Mouse (Mus musculus): ENCODE data around the gene Gm9758.
"Not testable (repeated sequence)": the region's sequence is repeated elsewhere in the genome, so short reads cannot be mapped to it uniquely, and the experiment has no call there.

Gm9758 gene

DNA sequence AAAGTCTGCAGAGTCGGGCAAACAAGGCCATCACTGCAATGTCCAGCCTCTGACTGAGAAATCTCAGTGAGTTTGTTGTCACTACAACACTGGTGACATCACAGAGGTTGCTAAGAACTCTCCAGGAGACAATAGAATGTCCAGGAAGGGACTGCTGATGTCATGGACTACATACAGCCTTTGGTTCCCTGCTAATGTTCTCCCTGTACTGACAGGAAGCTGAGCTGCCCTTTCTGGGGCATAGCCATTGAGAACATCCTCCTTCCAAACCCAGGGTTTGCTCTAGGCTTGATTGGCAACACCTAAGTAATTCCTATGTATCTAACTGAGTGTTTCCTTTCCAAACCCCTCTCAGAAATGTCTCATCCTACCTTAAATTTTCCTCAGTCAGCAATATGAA lies at the start of gene Gm9758:
TSS of gene Gm9758 (minus strand) at position 101 of the 400 bp plus-strand sequence.
- CTCF ChIA-PET, POLR2A ChIA-PET: not testable (repeated sequence)

DNA sequence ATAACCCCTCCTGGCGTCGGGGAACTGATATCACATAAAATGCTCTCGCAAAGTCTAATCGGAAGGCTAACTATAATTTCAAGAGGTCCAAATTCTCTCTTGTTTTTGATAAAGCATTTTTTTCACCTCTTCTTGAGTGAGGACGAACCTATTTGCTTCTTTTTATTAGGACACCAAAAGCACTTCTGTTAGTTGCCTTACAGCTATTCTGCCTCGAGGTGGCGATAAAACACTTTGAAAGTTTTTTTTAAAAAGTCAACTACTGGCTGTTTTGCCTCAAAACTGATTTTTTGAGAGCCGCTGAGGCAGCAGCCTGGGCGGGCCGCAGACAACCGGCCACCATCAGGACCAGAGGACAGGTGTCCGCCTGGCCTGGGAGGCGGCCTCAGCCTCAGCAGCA lies 49.1 kb upstream of the Gm9758 start:
- POLR2A ChIA-PET, CTCF ChIA-PET: not testable (repeated sequence)

DNA sequence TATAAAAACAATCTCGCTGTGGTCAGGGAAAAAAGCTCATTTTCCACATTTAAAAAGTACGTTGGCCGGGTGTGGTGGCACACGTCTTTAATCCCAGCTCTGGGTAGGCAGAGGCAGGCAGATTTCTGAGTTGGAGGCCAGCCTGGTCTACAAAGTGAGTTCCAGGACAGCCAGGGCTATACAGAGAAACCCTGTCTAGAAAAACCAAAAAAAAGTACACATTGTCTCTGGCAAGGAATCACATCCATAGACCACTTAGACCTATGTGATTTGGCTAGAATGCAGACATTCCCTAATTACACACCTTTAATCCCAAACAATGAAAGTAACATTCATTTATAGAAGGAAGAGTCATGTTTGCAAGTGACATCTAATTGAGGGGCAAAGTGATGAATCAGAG lies 46.8 kb upstream of the Gm9758 start:
- POLR2A ChIA-PET, CTCF ChIA-PET: not testable (repeated sequence)

DNA sequence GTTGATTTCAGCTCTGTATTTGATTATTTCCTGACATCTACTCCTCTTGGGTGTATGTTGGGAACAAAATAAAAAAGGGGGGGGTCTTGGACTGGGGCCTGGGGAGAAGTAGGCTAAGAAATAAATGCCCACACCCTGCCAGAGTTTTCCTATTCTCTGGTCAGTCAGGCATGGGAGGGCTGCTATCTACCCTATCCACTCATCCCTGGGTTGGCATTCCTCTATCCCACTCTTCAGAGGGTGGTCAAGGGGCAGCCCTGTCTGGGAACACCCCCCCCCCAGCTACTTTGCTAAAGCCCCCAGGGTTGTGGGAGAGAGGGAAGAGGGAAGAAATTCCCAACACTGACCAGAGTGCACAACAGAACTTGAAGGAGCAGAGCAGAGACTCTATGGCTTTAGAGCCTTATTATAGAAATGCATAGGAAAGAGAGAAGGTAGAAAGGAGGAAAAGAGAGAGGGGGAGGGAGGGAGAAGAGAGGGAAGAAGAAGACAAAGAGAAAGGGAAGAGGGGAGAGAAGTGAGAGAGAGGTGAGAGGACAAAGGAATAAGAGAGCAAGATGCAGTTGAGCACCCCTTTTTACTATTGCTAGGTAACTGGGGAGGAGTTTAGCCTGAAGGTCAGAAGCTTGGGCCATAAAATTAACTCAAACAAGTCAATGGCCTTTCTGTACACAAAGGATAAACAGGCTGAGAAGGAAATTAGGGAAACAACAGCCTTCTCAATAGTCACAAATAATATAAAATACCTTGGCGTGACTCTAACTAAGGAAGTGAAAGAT lies 41.4 kb upstream of the Gm9758 start:
- POLR2A ChIA-PET, CTCF ChIA-PET: not testable (repeated sequence)

DNA sequence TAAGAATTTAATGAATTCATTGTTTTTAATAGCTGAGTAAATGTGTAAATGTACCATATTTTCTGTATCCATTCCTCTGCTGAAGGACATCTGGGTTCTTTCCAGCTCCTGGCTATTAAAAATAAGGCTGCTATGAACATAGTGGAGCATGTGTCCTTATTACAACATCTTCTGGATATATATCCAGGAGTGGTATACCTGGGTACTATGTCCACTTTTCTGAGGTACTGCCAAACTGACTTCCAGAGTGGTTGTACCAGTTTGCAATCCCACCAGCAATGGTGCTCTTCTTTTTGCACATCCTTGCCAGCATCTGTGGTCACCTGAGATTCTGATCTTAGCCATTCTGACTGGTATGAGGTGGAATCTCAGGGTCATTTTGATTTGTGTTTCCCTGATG lies 38.9 kb upstream of the Gm9758 start:
- POLR2A ChIA-PET, CTCF ChIA-PET: not testable (repeated sequence)

DNA sequence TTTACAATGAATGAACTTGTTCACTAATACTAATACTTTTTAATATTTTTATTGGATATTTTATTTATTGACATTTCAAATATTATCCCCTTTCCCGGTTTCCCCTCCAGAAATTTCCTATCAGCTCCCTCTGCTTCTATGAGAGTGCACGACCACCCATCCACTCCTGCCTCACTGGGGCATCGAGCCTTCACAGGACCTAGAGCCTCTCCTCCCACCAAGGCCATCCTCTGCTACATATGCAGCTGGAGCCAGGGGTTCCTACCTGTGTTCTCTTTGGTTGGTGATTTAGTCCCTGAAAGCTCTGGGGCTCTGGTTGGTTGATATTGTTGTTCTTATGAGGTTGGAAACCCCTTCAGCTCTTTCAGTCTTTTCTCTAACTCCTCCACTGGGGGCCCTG lies 38.0 kb upstream of the Gm9758 start:
- POLR2A ChIA-PET, CTCF ChIA-PET: not testable (repeated sequence)

DNA sequence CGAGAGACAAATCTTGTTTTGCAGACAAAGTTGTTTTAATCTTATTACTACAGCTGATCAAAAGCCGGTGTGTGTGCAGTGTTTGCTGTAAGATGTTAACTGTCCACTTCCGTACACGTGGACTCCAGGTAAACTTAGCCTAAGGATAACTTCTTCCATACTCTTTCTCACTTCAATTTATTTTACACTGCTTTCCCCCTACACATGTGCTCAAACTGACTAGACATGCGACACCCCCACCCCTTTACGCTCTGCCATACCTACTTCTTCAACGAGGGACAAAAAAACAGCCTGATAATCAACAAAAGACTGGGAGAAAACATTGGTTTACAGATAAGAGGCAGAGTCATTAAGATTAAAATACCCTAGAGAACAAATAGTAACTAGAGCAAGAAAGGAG lies 37.1 kb upstream of the Gm9758 start:
- POLR2A ChIA-PET: not testable (repeated sequence)
- CTCF ChIA-PET: interaction anchor here in 1 of 4 experiments (0.7 kb wide), 1 partner anchor 556 kb away, joined by 3 read pairs; no protein-coding TSS in a partner anchor

DNA sequence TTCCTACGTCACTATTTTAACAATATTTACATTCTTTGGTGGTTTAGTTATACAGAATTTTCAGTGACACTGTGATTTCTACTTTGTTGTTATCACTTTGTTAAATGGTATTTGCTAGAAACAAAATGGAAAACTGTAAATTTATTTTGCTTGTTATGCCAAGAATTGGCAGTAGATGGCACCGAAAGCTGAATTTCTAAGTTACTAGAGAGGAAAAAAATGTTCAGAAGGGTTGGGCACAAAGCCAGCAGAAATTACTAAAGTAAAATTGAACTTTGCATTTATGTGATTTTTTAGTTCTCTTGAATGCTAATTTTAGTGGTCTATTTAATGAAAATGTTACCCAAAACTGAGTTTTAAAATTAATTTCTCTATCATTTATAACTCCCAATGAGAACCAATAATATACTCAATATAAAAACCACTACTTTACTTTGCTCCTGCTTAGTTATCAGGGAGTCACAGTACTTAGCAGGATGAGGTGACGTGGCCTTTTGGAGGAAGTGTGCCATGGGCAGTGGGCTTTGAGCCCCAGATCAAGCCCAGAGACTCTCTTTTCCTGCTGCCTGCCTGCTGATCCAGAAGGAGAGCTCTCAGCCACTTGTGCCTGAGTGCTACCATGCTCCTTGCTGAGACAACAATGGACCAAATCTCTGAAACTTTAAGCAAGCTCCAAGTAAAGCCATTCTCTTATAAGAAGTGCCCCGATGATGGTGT lies 32.9 kb upstream of the Gm9758 start:
- POLR2A ChIA-PET: not testable (repeated sequence)

DNA sequence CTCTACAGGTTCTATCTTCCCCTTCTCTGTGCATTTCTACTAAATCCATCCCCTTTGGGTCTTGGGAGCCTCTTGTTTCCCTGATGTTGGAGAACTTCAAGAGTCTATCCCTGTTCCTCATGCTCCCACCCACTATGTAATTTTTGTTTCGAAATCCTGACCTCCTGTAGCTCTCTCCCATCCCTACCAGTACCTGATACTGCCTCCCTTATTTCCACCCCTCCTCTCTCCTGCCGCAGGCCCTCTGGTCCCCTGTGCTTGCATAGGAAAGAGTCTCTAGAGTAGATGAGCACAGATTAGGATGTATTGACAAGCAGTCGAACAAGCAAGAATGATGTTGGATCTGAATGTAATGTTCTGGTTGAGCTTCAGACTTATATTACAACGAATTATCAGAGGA lies 30.8 kb upstream of the Gm9758 start:
- POLR2A ChIA-PET: not testable (repeated sequence)

More for the DNA sequence above, 32.9 kb upstream of the Gm9758 start:
- CTCF ChIA-PET: not testable (repeated sequence)

DNA sequence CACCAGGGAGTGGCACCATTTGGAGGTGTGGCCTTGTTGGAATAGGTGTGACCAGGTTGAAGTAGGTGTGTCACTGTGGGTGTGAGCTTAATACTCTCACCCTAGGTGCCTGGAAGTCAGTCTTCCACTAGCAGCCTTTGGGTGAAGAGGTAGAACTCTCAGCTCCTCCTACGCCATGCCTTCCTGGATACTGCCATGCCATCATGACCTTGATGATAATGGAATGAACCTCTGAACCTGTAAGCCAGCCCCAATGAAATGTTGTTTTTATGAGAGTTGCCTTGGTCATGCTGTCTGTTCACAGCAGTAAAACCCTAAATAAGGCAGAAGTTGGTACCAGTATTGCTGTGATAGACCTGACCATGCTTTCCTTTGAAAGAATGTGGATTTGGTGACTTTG lies 26.3 kb upstream of the Gm9758 start:
- CTCF ChIA-PET, POLR2A ChIA-PET: not testable (repeated sequence)

More for the DNA sequence above, 30.8 kb upstream of the Gm9758 start:
- CTCF ChIA-PET: not testable (repeated sequence)

DNA sequence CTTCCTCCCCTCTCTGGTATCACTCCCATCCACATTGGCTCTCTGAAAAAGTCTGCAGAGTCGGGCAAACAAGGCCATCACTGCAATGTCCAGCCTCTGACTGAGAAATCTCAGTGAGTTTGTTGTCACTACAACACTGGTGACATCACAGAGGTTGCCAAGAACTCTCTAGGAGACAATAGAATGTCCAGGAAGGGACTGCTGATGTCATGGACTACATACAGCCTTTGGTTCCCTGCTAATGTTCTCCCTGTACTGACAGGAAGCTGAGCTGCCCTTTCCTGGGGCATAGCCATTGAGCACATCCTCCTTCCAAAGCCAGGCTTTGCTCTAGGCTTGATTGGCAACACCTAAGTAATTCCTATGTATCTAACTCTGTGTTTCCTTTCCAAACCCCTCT lies 23.6 kb upstream of the Gm9758 start, which contains the start of gene Speer4e:
TSS of gene Speer4e (minus strand) at position 101 of the 400 bp plus-strand sequence.
- POLR2A ChIA-PET, CTCF ChIA-PET: not testable (repeated sequence)

DNA sequence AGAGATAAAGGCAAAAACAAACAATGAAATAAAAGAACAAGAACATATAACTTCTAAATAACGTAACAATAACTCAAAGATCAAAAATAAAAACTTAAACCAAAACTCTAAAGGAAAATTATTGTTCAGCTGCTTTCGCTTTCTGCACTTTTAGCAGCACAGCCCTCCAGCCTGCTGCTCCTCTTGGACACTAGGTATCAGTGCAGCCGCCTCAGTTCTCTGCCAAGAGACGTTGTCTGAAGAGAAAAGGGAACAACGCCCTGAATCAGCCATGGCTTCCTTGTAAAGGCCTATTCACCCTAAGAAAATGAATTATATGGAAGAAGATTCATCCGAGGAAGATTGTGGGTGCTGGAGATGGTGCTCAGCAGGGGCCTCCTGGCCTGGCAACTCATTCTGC lies 19.0 kb upstream of the Gm9758 start:
- CTCF ChIA-PET, POLR2A ChIA-PET: not testable (repeated sequence)

DNA sequence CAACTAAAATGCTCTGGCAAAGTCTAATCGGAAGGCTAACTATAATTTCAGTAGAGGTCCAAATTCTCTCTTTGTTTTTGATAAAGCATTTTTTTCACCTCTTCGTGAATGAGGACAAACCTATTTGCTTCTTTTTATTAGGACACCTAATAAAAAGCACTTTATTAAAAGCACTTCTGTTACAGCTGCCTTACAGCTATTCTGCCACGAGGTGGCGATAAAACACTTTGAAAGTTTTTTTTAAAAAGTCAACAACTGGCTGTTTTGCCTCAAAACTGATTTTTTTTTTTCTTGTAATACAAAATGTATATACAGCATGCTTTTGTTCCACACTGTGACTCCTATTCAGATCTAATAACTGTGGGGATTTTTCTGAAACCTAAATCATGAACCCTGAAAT lies 12.3 kb upstream of the Gm9758 start:
- CTCF ChIA-PET: not testable (repeated sequence)

DNA sequence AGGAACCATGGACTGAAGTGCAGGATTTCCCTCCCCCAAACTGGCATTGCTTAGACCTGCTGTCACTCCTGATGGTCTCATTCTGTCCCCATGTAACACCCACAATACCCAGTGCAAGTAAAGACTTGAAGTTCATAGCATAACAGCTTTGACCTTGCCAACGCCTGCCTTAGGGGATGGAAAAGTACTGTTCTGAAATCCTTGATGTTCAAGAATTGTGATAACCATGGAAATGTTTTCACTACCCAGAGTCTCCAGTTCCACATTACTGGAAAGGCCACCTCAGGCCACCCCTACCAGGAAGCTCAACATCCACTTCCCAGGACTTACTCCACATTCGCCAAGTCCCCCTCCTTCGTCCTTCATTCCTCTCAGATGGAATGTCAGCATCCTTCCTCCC lies 338 bp downstream of the Gm9758 start:
- POLR2A ChIA-PET, CTCF ChIA-PET: not testable (repeated sequence)

More for the DNA sequence above, 12.3 kb upstream of the Gm9758 start:
- POLR2A ChIA-PET: not testable (repeated sequence)

DNA sequence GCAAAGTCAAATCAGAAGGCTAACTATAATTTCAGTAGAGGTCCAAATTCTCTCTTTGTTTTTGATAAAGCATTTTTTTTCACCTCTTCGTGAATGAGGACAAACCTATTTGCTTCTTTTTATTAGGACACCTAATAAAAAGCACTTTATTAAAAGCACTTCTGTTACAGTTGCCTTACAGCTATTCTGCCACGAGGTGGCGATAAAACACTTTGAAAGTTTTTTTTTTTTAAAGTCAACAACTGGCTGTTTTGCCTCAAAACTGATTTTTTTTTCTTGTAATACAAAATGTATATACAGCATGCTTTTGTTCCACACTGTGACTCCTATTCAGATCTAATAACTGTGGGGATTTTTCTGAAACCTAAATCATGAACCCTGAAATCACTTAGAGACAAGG lies 11.2 kb downstream of the Gm9758 start:
- POLR2A ChIA-PET: not testable (repeated sequence)
- CTCF ChIA-PET: interaction anchor here in 1 of 4 experiments (0.6 to 0.7 kb wide), 2 partner anchors 1153 to 1636 kb away, joined by 3 to 6 read pairs; no protein-coding TSS in a partner anchor

DNA sequence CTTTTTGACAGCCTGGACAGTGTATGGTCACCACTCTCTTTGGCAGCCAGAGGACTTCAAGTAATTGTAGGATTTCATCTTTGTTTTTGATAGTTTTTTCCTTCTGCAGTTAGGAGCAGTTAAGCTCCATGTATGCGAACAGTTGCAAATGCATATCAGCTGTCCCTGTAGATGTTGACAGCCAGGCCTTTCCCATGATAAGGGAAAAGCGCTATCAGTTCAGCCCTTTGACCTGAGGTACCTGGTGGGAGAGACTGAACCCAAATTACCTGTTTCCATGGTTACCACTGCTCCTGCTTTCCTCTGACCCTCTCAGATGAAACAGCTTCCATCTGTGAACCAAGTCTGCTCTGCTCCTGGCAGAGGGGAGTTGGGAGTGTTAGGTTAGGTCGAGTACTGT lies 22.5 kb downstream of the Gm9758 start:
- ChIA-PET CTCF (no interaction called here), POLR2A (no interaction called here)

DNA sequence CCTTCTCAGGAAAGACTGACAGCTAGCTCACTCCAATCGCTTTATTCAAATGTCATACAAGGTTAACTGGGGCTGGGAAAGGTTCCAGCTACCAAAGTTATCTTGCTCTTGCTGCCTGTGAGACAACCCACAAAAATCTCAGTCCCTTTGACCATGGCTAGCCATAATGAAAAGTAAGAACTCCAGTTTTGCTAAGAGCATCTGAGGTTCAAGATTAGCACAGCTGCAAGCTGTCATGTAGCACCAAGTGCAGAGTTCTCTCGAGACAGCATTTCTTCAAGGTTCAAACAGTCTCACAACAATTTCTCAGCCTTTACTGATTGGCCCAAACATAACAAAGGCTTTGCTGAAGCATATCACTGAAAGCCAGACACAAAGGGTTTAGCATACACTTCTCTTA lies 29.4 kb downstream of the Gm9758 start:
- CTCF ChIA-PET, POLR2A ChIA-PET: not testable (repeated sequence)
